Mouse (Mus musculus): ENCODE data around the gene Psmd7. TPM values are rescaled to one million over a fixed set of nuclear protein-coding genes. Genes with fewer than 3 reads are reported as not detected.

The Psmd7 gene
- polyA plus RNA-seq, 1 experiment from 2014 or later, result 291 TPM

- H3K4me2 ChIP-seq (replicated peaks), result no peak overlapping the region
- H3K36me3 ChIP-seq, result no peaks in the 10 kb centered on the region
- no peak overlapping the region for H3K4me3 ChIP-seq
- 0 out of 2 replicates have a peak, but pooled peaks cover 2% of the 10 kb centered on the region for H3K4me1 ChIP-seq
- no peak overlapping the region for H3K27ac ChIP-seq
- WGBS, result 4% methylated on average over 7 of the region's 7 CpGs
- no peaks in the 10 kb centered on the region for H3K27me3 ChIP-seq
- no peak overlapping the region for H3K9ac ChIP-seq
- H3K9me3 ChIP-seq (replicated peaks), result no peaks in the 10 kb centered on the region
- ATAC-seq (ENCODE audit: low FRiP score), result no peak
These were observed 14.8 kb upstream of the Psmd7 start for GRCm38 (mm10) chr8:107603026-107603425.

- 82% methylated on average over 9 of the region's 9 CpGs for WGBS
- H3K4me2 ChIP-seq (replicated peaks), result no peak overlapping the region
These were observed 11.4 kb upstream of the Psmd7 start for GRCm38 (mm10) chr8:107599691-107600090.

GRCm38 (mm10) chr8:107597731-107598130, 9.5 kb upstream of the Psmd7 start:
- Histone ChIP-seq H3K36me3 (no peaks in the 10 kb centered on the region), H3K27me3 (no peaks in the 10 kb centered on the region), H3K4me1 (no peaks in the 10 kb centered on the region), H3K4me2 (replicated peaks) (no peak overlapping the region), H3K27ac (no peak overlapping the region), H3K4me3 (no peak overlapping the region), H3K9me3 (replicated peaks) (no peaks in the 10 kb centered on the region), H3K9ac (no peak overlapping the region)
- WGBS, result 75% methylated on average over 1 of the region's 1 CpGs
- no peak for ATAC-seq (ENCODE audit: low FRiP score)

More at GRCm38 (mm10) chr8:107599691-107600090, 11.4 kb upstream of the Psmd7 start:
- Histone ChIP-seq H3K27me3 (no peaks in the 10 kb centered on the region), H3K9ac (no peak overlapping the region), H3K9me3 (replicated peaks) (no peaks in the 10 kb centered on the region), H3K4me3 (no peak overlapping the region), H3K27ac (no peak overlapping the region), H3K4me1 (no peaks in the 10 kb centered on the region), H3K36me3 (no peaks in the 10 kb centered on the region)
- ATAC-seq (ENCODE audit: low FRiP score), result no peak

GRCm38 (mm10) chr8:107594817-107595216, 6.6 kb upstream of the Psmd7 start:
- H3K27ac ChIP-seq, result no peak overlapping the region
- H3K9ac ChIP-seq, result no peak overlapping the region
- no peak overlapping the region for H3K4me3 ChIP-seq
- no peak overlapping the region for H3K4me2 ChIP-seq (replicated peaks)
- WGBS, result 68% methylated on average over 6 of the region's 6 CpGs
- H3K27me3 ChIP-seq, result no peaks in the 10 kb centered on the region
- ATAC-seq (ENCODE audit: low FRiP score), result no peak
- H3K36me3 ChIP-seq, result no peaks in the 10 kb centered on the region
- H3K9me3 ChIP-seq (replicated peaks), result no peaks in the 10 kb centered on the region
- no peaks in the 10 kb centered on the region for H3K4me1 ChIP-seq

GRCm38 (mm10) chr8:107593967-107594729, 5.9 kb upstream of the Psmd7 start:
- ATAC-seq (ENCODE audit: low FRiP score), result no peak
- no peak overlapping the region for H3K4me2 ChIP-seq (replicated peaks)
- H3K4me1 ChIP-seq, result no peaks in the 10 kb centered on the region
- H3K9ac ChIP-seq, result no peak overlapping the region
- no peak overlapping the region for H3K4me3 ChIP-seq
- H3K9me3 ChIP-seq (replicated peaks), result no peaks in the 10 kb centered on the region
- 81% methylated on average over 6 of the region's 6 CpGs for WGBS
- H3K27me3 ChIP-seq, result no peaks in the 10 kb centered on the region
- H3K27ac ChIP-seq, result no peak overlapping the region
- no peaks in the 10 kb centered on the region for H3K36me3 ChIP-seq

GRCm38 (mm10) chr8:107587429-107587994, 752 bp downstream of the Psmd7 start:
- H3K27me3 ChIP-seq, result no peaks in the 10 kb centered on the region
- H3K9ac ChIP-seq, result peak overlapping the region; percentile 95
- H3K4me3 ChIP-seq, result peak overlapping the region; percentile 93
- no peaks in the 10 kb centered on the region for H3K9me3 ChIP-seq (replicated peaks)
- 0 out of 2 replicates have a peak, but pooled peaks have one; percentile 21 for ATAC-seq (ENCODE audit: low FRiP score)
- peaks cover 37% of the 10 kb centered on the region for H3K36me3 ChIP-seq
- H3K27ac ChIP-seq, result peak overlapping the region; percentile 90
- peaks cover 11% of the 10 kb centered on the region for H3K4me1 ChIP-seq
- WGBS, result 2% methylated on average over 17 of the region's 17 CpGs
- H3K4me2 ChIP-seq (replicated peaks), result peak overlapping the region; percentile 81

- H3K9me3 ChIP-seq (replicated peaks), result no peaks in the 10 kb centered on the region
- H3K4me2 ChIP-seq (replicated peaks), result no peak overlapping the region
- peaks cover 8% of the 10 kb centered on the region for H3K4me1 ChIP-seq
- ATAC-seq (ENCODE audit: low FRiP score), result no peak
- peaks cover 85% of the 10 kb centered on the region for H3K36me3 ChIP-seq
- WGBS, result 95% methylated on average over 11 of the region's 11 CpGs
- H3K9ac ChIP-seq, result no peak overlapping the region
- no peak overlapping the region for H3K4me3 ChIP-seq
- H3K27me3 ChIP-seq, result no peaks in the 10 kb centered on the region
- no peak overlapping the region for H3K27ac ChIP-seq
These were observed 6.1 kb downstream of the Psmd7 start for GRCm38 (mm10) chr8:107582136-107582535.

- WGBS, result 94% methylated on average over 4 of the region's 4 CpGs
- no peaks in the 10 kb centered on the region for H3K27me3 ChIP-seq
- H3K4me3 ChIP-seq, result no peak overlapping the region
- H3K9me3 ChIP-seq (replicated peaks), result no peaks in the 10 kb centered on the region
- H3K4me2 ChIP-seq (replicated peaks), result no peak overlapping the region
- H3K4me1 ChIP-seq, result peaks cover 4% of the 10 kb centered on the region
- no peak overlapping the region for H3K9ac ChIP-seq
- H3K36me3 ChIP-seq, result peaks cover 85% of the 10 kb centered on the region
- H3K27ac ChIP-seq, result no peak overlapping the region
- ATAC-seq (ENCODE audit: low FRiP score), result no peak
These were observed 6.7 kb downstream of the Psmd7 start for GRCm38 (mm10) chr8:107581536-107581935.

- no peaks in the 10 kb centered on the region for H3K27me3 ChIP-seq
- no peak overlapping the region for H3K4me2 ChIP-seq (replicated peaks)
- no peak for ATAC-seq (ENCODE audit: low FRiP score)
- no peak overlapping the region for H3K9ac ChIP-seq
- WGBS, result 94% methylated on average over 13 of the region's 13 CpGs
- H3K36me3 ChIP-seq, result peaks cover 82% of the 10 kb centered on the region
- no peaks in the 10 kb centered on the region for H3K9me3 ChIP-seq (replicated peaks)
- H3K4me1 ChIP-seq, result peaks cover 3% of the 10 kb centered on the region; the same call in 1 of the 2 replicates
- no peak overlapping the region for H3K4me3 ChIP-seq
- H3K27ac ChIP-seq, result no peak overlapping the region
These were observed 7.4 kb downstream of the Psmd7 start for GRCm38 (mm10) chr8:107580879-107581278.

- WGBS, result 91% methylated on average over 8 of the region's 8 CpGs
- H3K36me3 ChIP-seq, result peaks cover 59% of the 10 kb centered on the region
These were observed 9.7 kb downstream of the Psmd7 start for GRCm38 (mm10) chr8:107578541-107578940.

GRCm38 (mm10) chr8:107578132-107578531, 10.1 kb downstream of the Psmd7 start:
- Histone ChIP-seq H3K27me3 (no peaks in the 10 kb centered on the region), H3K9ac (no peak overlapping the region), H3K4me3 (no peak overlapping the region), H3K9me3 (replicated peaks) (no peaks in the 10 kb centered on the region), H3K4me2 (replicated peaks) (no peak overlapping the region), H3K27ac (no peak overlapping the region), H3K36me3 (peaks cover 55% of the 10 kb centered on the region), H3K4me1 (peaks cover 3% of the 10 kb centered on the region; the same call in 1 of the 2 replicates)
- 90% methylated on average over 8 of the region's 8 CpGs for WGBS
- ATAC-seq (ENCODE audit: low FRiP score), result no peak

More at GRCm38 (mm10) chr8:107578541-107578940, 9.7 kb downstream of the Psmd7 start:
- no peak overlapping the region for H3K27ac ChIP-seq
- no peak overlapping the region for H3K9ac ChIP-seq
- H3K4me2 ChIP-seq (replicated peaks), result no peak overlapping the region
- H3K9me3 ChIP-seq (replicated peaks), result no peaks in the 10 kb centered on the region
- no peak for ATAC-seq (ENCODE audit: low FRiP score)
- no peaks in the 10 kb centered on the region for H3K27me3 ChIP-seq
- H3K4me3 ChIP-seq, result no peak overlapping the region
- H3K4me1 ChIP-seq, result peaks cover 3% of the 10 kb centered on the region; the same call in 1 of the 2 replicates

- Histone ChIP-seq H3K27ac (no peak overlapping the region), H3K9me3 (replicated peaks) (no peaks in the 10 kb centered on the region), H3K36me3 (peaks cover 50% of the 10 kb centered on the region), H3K27me3 (no peaks in the 10 kb centered on the region), H3K4me1 (peaks cover 3% of the 10 kb centered on the region; the same call in 1 of the 2 replicates), H3K4me3 (no peak overlapping the region), H3K4me2 (replicated peaks) (no peak overlapping the region), H3K9ac (no peak overlapping the region)
- ATAC-seq (ENCODE audit: low FRiP score), result no peak
- WGBS, result 87% methylated on average over 4 of the region's 4 CpGs
These were observed 10.6 kb downstream of the Psmd7 start for GRCm38 (mm10) chr8:107577640-107578039.

Measured in hindbrain, embryonic 12.5 days (tissue).